Mouse (Mus musculus) forebrain, embryonic 12.5 days (tissue): ENCODE data around the gene Grk6. TPM values are rescaled to one million over a fixed set of nuclear protein-coding genes. Genes with fewer than 3 reads are reported as not detected.

ENCODE experiments used
- ATAC-seq: fragments of 200-750 bp; cut with Nextera tagmentation; 2 replicates; pipeline ENCODE4 v1.8.0; 2017; ENCODE audit warnings: moderate TSS enrichment; ENCODE audit not compliant: low FRiP score
- H3K27ac ChIP-seq: fragments of 300-500 bp; sonication (generic); 2 replicates; pipeline ENCODE4 v1.5.1; 2016; ENCODE audit warnings: mild to moderate bottlenecking
- H3K27me3 ChIP-seq: fragments of 300-500 bp; sonication (generic); 2 replicates; pipeline ENCODE4 v1.6.1; 2016; ENCODE audit warnings: mild to moderate bottlenecking
- H3K36me3 ChIP-seq: fragments of 300-500 bp; sonication (generic); replicated peaks from 2 replicates; pipeline ENCODE4 v1.6.1; 2016; ENCODE audit warnings: mild to moderate bottlenecking
- H3K4me1 ChIP-seq: fragments of 300-500 bp; sonication (generic); 2 replicates; pipeline ENCODE4 v1.6.1; 2016
- H3K4me2 ChIP-seq: fragments of 300-500 bp; sonication (generic); 2 replicates; pipeline ENCODE4 v1.6.1; 2016; ENCODE audit warnings: mild to moderate bottlenecking, moderate library complexity
- H3K4me3 ChIP-seq: fragments of 300-500 bp; sonication (generic); replicated peaks from 2 replicates; pipeline ENCODE4 v1.5.1; 2016; ENCODE audit warnings: mild to moderate bottlenecking
- H3K9ac ChIP-seq: fragments of 300-500 bp; sonication (generic); 2 replicates; pipeline ENCODE4 v1.6.1; 2016; ENCODE audit warnings: mild to moderate bottlenecking
- H3K9me3 ChIP-seq: fragments of 300-500 bp; sonication (generic); 2 replicates; pipeline ENCODE4 v1.6.1; 2016
- WGBS: fragments of 180-500 bp; shearing (Covaris S2); methylation state at CpG from one replicate; pipeline ENCODE4 v1.1.7; 2016; 5-methylcytosine and 5-hydroxymethylcytosine counted together
- polyA plus RNA-seq: library from polyadenylated mRNA; unstranded; fragments of >200 nt; fragmentation: Nextera tagmentation; extraction: Ambion mirVana; gene quantifications from 2 replicates; pipeline ENCODE4 v1.2.1, GENCODE M21; 2016

The Grk6 gene
- polyA plus RNA-seq, 1 experiment from 2014 or later, result 58.1 TPM

DNA sequence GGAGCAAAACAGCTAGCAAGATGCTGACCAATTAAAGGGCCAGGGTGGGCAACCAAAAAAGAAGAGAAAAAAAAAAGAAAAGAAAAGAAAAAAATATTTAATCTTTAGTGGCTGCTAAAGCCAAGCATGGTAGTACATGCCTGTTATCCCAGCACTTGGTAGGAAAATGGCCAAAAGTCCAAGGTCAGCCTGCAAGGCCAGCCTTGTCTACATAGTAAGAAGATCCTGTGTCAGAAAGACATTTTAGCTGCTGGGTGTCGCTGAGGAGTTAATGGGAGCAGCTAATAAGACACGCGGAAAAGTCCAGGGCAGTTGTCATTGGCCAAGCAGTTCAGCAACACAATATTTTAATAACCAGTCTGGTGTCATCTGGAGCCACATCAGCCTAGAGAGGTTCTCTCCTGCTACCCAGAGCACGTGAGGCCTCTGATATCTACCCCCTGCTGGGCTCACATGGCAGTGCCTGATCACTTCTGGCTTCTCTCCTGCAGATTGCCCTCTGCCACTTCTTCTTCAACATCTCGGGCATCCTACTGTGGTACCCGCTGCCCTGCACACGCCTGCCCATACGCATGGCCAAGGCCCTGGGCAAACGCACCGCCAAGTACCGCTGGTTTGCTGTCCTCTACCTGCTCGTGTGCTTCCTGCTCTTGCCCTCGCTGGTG is 32.1 kb upstream of the Grk6 start:
- WGBS, result 86% methylated on average over 13 of the region's 13 CpGs
- Histone ChIP-seq H3K36me3 (no peaks in the 10 kb centered on the region), H3K27me3 (peaks cover 39% of the 10 kb centered on the region), H3K4me3 (no peak overlapping the region), H3K27ac (no peak overlapping the region), H3K9ac (no peak overlapping the region), H3K4me2 (no peak overlapping the region), H3K4me1 (peaks cover 8% of the 10 kb centered on the region), H3K9me3 (no peaks in the 10 kb centered on the region)
- no peak for ATAC-seq

DNA sequence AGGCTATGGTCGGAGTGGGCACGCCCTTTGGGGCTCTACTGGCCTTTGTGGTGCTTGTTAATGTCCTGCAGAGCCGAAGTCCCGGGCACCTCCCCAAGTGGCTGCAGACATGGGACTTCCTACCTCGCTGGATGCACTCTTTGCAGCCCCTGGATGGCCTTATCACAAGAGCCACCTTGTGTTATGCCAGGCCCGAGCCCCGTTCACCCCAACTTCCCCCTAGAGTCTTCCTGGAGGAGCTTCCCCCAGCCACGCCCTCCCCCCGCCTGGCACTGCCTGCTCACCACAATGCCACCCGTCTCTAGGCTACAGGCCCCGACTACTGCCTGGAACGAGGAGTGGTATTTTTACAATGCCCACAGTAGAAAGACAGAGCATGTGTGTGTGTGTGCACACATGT is 31.5 kb upstream of the Grk6 start:
- Histone ChIP-seq H3K4me3 (no peak overlapping the region), H3K27me3 (peaks cover 42% of the 10 kb centered on the region), H3K9me3 (no peaks in the 10 kb centered on the region), H3K9ac (no peak overlapping the region), H3K4me2 (no peak overlapping the region), H3K4me1 (peaks cover 10% of the 10 kb centered on the region), H3K36me3 (no peaks in the 10 kb centered on the region), H3K27ac (no peak overlapping the region)
- 81% methylated on average over 12 of the region's 12 CpGs for WGBS
- ATAC-seq, result no peak

DNA sequence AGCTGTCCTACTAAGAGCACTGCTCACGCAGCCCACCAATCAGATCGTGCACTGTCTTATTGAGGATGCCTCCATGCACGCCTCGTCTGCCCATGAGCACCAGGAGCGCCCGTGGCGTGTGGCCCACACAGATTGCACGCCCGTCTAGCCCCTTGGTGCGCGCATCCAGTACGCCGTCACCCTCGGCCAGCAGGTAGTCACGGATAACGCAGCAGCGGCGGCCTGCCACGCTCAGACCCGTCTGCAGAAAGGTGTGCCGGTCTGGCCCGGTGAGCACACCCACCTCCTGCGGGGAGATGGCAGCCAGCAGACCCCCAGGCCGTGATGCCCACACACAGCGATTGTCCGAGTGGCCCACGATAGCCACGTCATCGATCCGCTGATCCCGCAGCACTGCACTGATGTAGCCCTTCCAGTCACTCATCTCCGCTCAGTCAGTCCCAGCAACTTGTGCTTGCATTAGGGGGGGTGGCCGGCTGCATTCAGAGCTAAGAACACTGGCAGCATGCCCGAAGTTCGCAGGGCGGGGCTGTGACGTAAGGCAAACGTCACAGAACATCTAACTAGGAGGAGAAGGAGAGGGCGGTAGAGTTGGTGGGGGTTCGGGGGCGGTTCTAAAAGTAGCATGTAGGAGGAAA is 30.0 kb upstream of the Grk6 start, which contains the start of gene Pfn3:
TSS of gene Pfn3 (minus strand) at position 490 of the 638 bp plus-strand sequence.
- WGBS, result 11% methylated on average over 41 of the region's 41 CpGs
- peaks cover 10% of the 10 kb centered on the region for H3K4me1 ChIP-seq
- no peak within 1 kb of the TSS for H3K27ac ChIP-seq

DNA sequence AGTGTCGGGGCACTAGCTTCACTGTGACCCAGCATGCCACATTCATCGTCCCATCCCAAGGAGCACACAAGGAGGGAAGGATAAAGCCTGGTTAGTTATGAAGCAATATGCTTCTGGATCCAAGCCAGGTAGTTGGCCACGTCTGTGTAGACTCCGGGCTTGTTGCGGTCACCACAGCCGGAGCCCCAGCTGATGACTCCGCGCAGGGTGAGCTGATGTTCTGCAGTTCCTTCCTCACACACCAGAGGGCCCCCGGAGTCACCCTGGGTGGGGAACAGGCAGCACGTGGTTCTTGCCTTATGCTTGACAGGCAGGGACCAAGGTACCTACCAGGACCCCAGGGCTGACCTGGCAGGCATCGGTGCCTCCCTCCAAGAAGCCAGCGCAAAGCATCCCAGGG is 26.9 kb upstream of the Grk6 start:
- Histone ChIP-seq H3K4me3 (no peak overlapping the region), H3K4me2 (peak overlapping the region; percentile 17; the same call in 1 of the 2 replicates)
- WGBS, result 13% methylated on average over 12 of the region's 12 CpGs

More for the DNA sequence above, 30.0 kb upstream of the Grk6 start, which contains the start of gene Pfn3:
- H3K36me3 ChIP-seq, result no peaks in the 10 kb centered on the region
- H3K27me3 ChIP-seq, result peaks cover 53% of the 10 kb centered on the region
- peak within 1 kb of the TSS; percentile 55 for H3K9ac ChIP-seq
- peak within 1 kb of the TSS; percentile 37 for H3K4me3 ChIP-seq
- H3K9me3 ChIP-seq, result no peaks in the 10 kb centered on the region
- peak; percentile 70 for ATAC-seq
- H3K4me2 ChIP-seq, result peak within 1 kb of the TSS; percentile 64

DNA sequence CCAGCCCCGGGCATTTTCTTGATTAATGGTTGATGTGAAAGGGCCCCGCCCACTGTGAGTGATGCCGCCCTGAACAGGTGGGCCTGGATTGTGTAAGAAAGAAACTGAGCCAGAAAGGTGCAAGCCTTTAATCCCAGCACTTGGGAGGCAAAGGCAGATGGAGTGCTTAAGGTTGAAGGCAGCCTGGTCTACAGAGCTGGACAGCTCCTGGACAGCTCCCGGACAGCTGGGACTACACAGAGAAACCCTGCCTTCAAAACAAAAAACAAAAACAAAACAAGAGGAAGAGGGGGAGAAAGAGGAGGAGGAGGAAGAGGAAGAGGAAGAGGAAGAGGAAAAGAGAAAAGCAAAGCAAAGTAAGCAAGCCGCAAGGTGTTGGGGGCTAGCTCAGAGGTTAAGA is 25.7 kb upstream of the Grk6 start:
- no peak overlapping the region for H3K4me2 ChIP-seq
- 86% methylated on average over 5 of the region's 5 CpGs for WGBS
- H3K27me3 ChIP-seq, result peaks cover 68% of the 10 kb centered on the region
- H3K27ac ChIP-seq, result no peak overlapping the region
- H3K9ac ChIP-seq, result no peak overlapping the region
- no peak overlapping the region for H3K4me3 ChIP-seq
- peaks cover 20% of the 10 kb centered on the region for H3K4me1 ChIP-seq
- ATAC-seq, result no peak
- no peaks in the 10 kb centered on the region for H3K36me3 ChIP-seq
- no peaks in the 10 kb centered on the region for H3K9me3 ChIP-seq

More for the DNA sequence above, 26.9 kb upstream of the Grk6 start:
- H3K27me3 ChIP-seq, result peaks cover 79% of the 10 kb centered on the region
- H3K4me1 ChIP-seq, result peaks cover 20% of the 10 kb centered on the region
- peak; percentile 50; the same call in 1 of the 2 replicates for ATAC-seq
- no peak overlapping the region for H3K9ac ChIP-seq
- no peaks in the 10 kb centered on the region for H3K36me3 ChIP-seq
- no peak overlapping the region for H3K27ac ChIP-seq
- H3K9me3 ChIP-seq, result no peaks in the 10 kb centered on the region

DNA sequence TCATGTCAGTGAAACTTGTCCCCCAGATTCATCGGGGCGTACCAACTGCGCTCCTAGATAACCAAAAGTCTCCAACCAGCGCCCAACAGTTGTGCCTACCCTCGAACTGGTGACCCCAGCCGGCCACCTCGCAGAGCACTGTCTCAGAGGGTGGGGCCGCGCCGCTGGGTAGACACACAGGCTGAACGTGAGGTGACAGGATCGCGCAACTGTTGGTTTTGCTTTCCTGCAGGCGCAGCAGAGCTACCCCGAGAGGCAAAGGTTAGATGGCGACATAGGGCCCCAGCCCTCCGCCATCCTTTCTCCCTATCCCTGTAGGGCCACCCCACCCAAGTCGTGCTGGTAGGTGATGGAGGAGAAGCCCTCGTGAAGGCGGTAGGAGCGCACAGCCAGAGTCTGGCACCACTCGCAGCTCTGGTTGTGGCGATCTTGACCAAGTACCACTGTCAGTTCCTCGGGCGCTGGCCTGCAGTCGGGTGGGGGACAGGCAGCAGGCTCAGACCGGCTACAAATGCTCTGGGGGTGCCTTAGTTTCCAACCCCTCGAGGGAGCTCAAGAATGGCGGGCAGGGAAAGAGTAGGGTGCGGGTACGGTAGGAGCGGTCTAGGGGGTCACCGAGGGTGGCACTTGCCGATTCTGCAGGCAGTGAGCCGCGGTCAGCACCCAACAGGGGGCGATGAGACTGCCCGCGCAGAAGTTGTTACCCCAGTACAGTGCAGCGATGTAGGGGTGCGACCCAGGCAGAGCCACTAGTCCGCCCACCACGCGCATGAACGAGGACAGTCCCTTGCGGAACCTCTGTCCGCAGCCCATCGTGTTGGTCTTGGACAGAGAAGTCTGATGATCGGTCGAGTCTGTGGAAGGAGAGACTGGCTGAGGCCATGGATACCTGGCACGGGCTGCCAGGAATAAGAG is 24.6 kb upstream of the Grk6 start:
- no peak overlapping the region for H3K9ac ChIP-seq
- peaks cover 58% of the 10 kb centered on the region for H3K27me3 ChIP-seq
- H3K27ac ChIP-seq, result no peak overlapping the region
- H3K9me3 ChIP-seq, result no peaks in the 10 kb centered on the region
- H3K4me1 ChIP-seq, result peaks cover 13% of the 10 kb centered on the region
- H3K36me3 ChIP-seq, result no peaks in the 10 kb centered on the region
- peak overlapping the region; percentile 5; the same call in 1 of the 2 replicates for H3K4me3 ChIP-seq
- H3K4me2 ChIP-seq, result peak overlapping the region; percentile 45; the same call in 1 of the 2 replicates
- WGBS, result 36% methylated on average over 51 of the region's 51 CpGs
- 0 out of 2 replicates have a peak, but pooled peaks have one; percentile 12 for ATAC-seq

DNA sequence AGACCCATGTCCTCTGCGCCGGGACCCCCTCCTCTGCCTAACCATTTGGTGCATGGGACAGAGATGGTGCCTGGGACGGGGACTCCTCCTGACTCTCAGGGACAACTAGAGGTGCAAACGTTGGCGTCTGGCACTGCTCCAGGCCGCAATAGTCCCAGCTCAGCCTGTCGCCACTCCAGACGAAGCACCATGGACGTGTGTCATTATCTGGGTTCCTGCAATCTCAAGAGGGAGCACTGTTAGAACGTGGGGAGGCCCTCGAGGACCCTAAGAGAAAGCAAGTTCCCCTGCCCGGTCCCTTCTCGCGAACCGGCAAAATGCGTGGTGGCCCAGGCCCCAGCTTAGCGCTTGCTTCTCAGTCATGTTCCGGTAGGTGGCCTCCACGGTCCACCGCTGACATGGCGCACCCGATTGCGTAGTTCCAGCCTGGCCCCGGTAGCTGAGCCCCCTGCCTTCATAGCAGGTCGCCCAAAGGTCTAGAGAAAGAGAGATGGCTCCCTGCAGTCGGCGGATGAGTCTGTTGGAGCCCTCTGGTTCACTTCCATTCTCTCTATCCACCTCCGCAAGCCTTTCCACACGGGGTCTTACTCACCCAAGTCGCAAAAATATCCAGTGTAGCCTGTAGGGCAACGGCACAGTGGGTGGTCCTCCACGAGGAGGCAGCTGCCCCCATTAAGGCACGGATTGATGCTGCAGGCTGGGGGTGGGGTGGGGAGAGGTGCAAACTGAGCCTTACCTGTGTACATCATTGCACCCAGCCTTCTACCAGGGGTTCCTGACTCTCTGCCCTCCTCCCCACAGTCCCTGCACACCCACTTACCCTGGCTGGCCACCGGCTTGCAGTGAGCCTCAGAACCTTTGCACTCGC is 23.7 kb upstream of the Grk6 start:
- peak; percentile 69; the same call in 1 of the 2 replicates for ATAC-seq
- 18% methylated on average over 35 of the region's 35 CpGs for WGBS
- no peak overlapping the region for H3K27ac ChIP-seq
- H3K4me2 ChIP-seq, result peak overlapping the region; percentile 45
- peak overlapping the region; percentile 12 for H3K4me3 ChIP-seq
- H3K9me3 ChIP-seq, result no peaks in the 10 kb centered on the region
- peaks cover 58% of the 10 kb centered on the region for H3K27me3 ChIP-seq
- peaks cover 13% of the 10 kb centered on the region for H3K4me1 ChIP-seq
- H3K36me3 ChIP-seq, result no peaks in the 10 kb centered on the region
- H3K9ac ChIP-seq, result no peak overlapping the region

DNA sequence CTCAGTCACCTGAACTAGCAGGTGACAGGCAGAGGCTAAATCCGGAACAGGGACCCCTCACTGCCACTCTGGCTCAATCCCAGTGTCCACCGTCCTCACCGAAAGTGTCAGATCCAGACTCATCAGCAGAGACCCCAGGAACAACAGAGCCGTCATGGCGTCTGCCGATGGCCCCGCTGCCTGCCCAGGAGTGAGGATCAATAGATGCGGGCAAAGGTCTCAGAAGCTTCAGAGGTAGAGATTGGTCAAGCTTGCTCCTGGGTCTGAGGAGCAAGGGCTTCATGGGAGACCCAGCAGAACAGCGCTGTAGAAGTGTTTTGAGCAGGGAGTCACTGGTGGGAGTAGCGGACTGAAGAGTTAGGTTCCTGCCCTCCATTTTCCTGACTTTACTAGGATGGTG is 18.3 kb upstream of the Grk6 start, which contains the start of gene F12:
TSS of gene F12 (minus strand) at position 181 of the 400 bp plus-strand sequence.
- H3K36me3 ChIP-seq, result no peaks in the 10 kb centered on the region
- no peak within 1 kb of the TSS for H3K4me2 ChIP-seq
- WGBS, result 91% methylated on average over 10 of the region's 10 CpGs
- H3K9me3 ChIP-seq, result no peaks in the 10 kb centered on the region
- ATAC-seq, result no peak
- no peak within 1 kb of the TSS for H3K27ac ChIP-seq
- H3K27me3 ChIP-seq, result peaks cover 12% of the 10 kb centered on the region
- H3K4me1 ChIP-seq, result peaks cover 1% of the 10 kb centered on the region; the same call in 1 of the 2 replicates
- no peak within 1 kb of the TSS for H3K9ac ChIP-seq
- no peak within 1 kb of the TSS for H3K4me3 ChIP-seq

DNA sequence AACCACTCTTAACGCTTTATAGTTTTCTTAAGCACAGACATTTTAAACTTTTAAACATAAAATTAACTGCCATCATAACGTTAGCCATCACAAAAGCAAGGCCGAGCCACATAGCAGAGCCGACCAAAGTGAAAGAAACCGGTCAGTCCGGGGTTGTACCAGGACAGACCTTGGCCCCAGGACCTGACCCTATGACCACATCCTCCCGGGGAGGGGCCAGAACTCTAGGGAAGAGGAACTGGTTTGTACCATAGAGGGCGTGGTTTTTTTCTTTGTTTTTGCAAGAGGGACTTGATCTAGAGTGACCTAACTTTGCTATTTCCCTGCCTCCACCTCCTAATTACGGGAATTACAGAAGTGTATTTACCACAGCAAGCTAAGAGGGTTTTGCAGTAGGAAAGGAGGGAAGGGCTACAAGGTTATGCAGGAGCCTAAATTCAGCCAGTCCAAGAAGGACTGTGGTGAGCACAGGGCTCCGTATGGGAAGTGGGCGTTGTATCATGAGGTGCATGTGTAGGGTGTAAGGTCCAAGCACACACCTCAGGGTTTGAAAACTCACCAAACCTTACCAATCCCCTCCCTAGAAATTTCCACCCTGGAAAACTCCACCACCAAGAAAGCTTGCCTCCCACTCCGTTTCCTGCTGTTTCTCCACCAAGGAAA is 15.5 kb upstream of the Grk6 start:
- no peak for ATAC-seq
- WGBS, result 78% methylated on average over 12 of the region's 12 CpGs

DNA sequence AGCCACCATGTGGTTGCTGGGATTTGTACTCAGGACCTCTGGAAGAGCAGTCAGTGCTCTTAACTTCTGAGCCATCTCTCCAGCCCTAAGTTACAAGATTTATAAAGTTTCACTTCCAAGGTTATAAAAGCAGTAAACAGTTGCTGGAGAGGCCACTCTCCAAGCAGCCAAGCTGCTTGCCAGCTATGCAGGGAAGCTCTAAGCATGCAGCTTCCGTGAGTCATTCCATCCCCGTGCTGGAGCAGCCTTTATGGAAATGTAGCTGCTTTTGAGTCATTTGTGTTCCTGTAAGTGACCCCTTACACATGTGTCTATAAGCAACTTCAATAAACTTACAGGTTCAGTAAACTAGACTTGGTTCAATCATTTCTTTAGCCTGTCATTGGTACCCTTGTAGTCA is 14.3 kb upstream of the Grk6 start:
- no peaks in the 10 kb centered on the region for H3K36me3 ChIP-seq
- H3K4me1 ChIP-seq, result no peaks in the 10 kb centered on the region
- no peak overlapping the region for H3K27ac ChIP-seq
- no peak overlapping the region for H3K4me3 ChIP-seq
- WGBS, result 80% methylated on average over 2 of the region's 2 CpGs
- no peak for ATAC-seq
- H3K4me2 ChIP-seq, result no peak overlapping the region
- no peaks in the 10 kb centered on the region for H3K9me3 ChIP-seq
- no peak overlapping the region for H3K9ac ChIP-seq
- no peaks in the 10 kb centered on the region for H3K27me3 ChIP-seq

More for the DNA sequence above, 15.5 kb upstream of the Grk6 start:
- no peak overlapping the region for H3K4me3 ChIP-seq
- H3K27ac ChIP-seq, result no peak overlapping the region
- H3K9me3 ChIP-seq, result no peaks in the 10 kb centered on the region
- H3K9ac ChIP-seq, result no peak overlapping the region
- no peaks in the 10 kb centered on the region for H3K36me3 ChIP-seq
- no peaks in the 10 kb centered on the region for H3K4me1 ChIP-seq
- no peak overlapping the region for H3K4me2 ChIP-seq
- no peaks in the 10 kb centered on the region for H3K27me3 ChIP-seq
